Mouse (Mus musculus) heart, adult 2 months (tissue): ENCODE measurements around the gene Pold1. TPM values are rescaled to one million over a fixed set of nuclear protein-coding genes. Genes with fewer than 3 reads are reported as not detected.

Experiments
- DNase-seq, 2 experiments: peaks; one replicate each; pipeline ENCODE4 v3.0.0; 2021
- H3K27ac ChIP-seq: fragments of 200-600 bp; 2 replicates; pipeline ENCODE4 v1.8.1; 2022
- H3K27me3 ChIP-seq: fragments of 200-500 bp; 2 replicates; pipeline ENCODE4 v1.6.1; 2012; ENCODE audit warnings: mild to moderate bottlenecking, low read length, inconsistent platforms, mixed read lengths; ENCODE audit not compliant: control insufficient read depth, insufficient read depth
- H3K36me3 ChIP-seq: fragments of 200-500 bp; 2 replicates; pipeline ENCODE4 v1.6.1; 2012; ENCODE audit warnings: low read length, inconsistent platforms; ENCODE audit not compliant: control insufficient read depth, insufficient read depth
- H3K4me1 ChIP-seq: fragments of 200-500 bp; 2 replicates; pipeline ENCODE4 v1.6.1; 2011; ENCODE audit warnings: low read length; ENCODE audit not compliant: control insufficient read depth, insufficient read depth
- H3K4me3 ChIP-seq: fragments of 200-600 bp; 2 replicates; pipeline ENCODE4 v1.8.1; 2022
- H3K79me2 ChIP-seq: fragments of 200-500 bp; replicated peaks from 2 replicates; pipeline ENCODE4 v1.6.1; 2012; ENCODE audit warnings: mild to moderate bottlenecking, inconsistent platforms, low read length, moderate library complexity, mixed read lengths; ENCODE audit not compliant: control insufficient read depth, insufficient read depth
- H3K9ac ChIP-seq: fragments of 200-500 bp; 2 replicates; pipeline ENCODE4 v1.6.1; 2012; ENCODE audit warnings: low read depth, mild to moderate bottlenecking, control low read depth, inconsistent platforms, low read length, mixed read lengths
- CTCF ChIP-seq: fragments of 200-600 bp; IDR thresholded peaks from 2 replicates; pipeline ENCODE4 v1.8.1; 2022; ENCODE audit warnings: antibody characterized with exemption, mild to moderate bottlenecking, moderate library complexity
- EP300 ChIP-seq: fragments of 200-500 bp; IDR thresholded peaks from 2 replicates; pipeline ENCODE4 v1.6.1; 2011; ENCODE audit warnings: low read depth, low read length, control low read depth; ENCODE audit not compliant: insufficient read depth
- POLR2A ChIP-seq: fragments of 200-500 bp; IDR thresholded peaks from 2 replicates; pipeline ENCODE4 v1.6.1; 2011; ENCODE audit warnings: mild to moderate bottlenecking, low read depth, low read length, control low read depth; ENCODE audit not compliant: insufficient read depth
- WGBS: fragments of 180-500 bp; shearing (Covaris S2); methylation state at CpG from one replicate; pipeline ENCODE4 v1.1.7; 2018; 5-methylcytosine and 5-hydroxymethylcytosine counted together
- intact Hi-C: fragments of 180-260 bp; cut with DNase I; formaldehyde crosslinking; loops from one replicate; pipeline ENCODE4 v1.15.1; 2025
- polyA plus RNA-seq: library from polyadenylated mRNA; depleted of rRNA; stranded (reverse); fragments of >200 nt; gene quantifications from 2 replicates; pipeline ENCODE4 v1.2.3, GENCODE M21; 2012
- total RNA-seq, 2 experiments: library from RNA; stranded (reverse); gene quantifications; 2 replicates each; pipeline ENCODE4 v1.2.3; 2021

Pold1 gene
- total and polyA plus RNA-seq, 3 experiments = 10.8 to 15.5 (median 11.7) TPM

GRCm38 (mm10) chr7:44501563-44502115 lies 47.0 kb downstream of the Pold1 start:
- no peaks in the 10 kb centered on the region for H3K4me1 ChIP-seq
- WGBS = 32% methylated on average over 5 of the region's 5 CpGs
- no peak overlapping the region for H3K27ac ChIP-seq
- H3K9ac ChIP-seq = no peak overlapping the region
- H3K4me3 ChIP-seq = no peak overlapping the region
- intact Hi-C loops = loop anchor here (2.0 kb wide), 1 partner anchor 23 kb away; the partner anchor contains the start of gene Mybpc2
- 0 out of 2 replicates have a peak, but pooled peaks cover 2% of the 10 kb centered on the region for H3K27me3 ChIP-seq
- peak; percentile 54 to 70 for DNase-seq
- TF ChIP-seq CTCF = peak; percentile 72
- TF ChIP-seq EP300 = 0 out of 2 replicates have a peak, but pooled peaks have one; percentile 34
- no peak for TF ChIP-seq POLR2A
- no peaks in the 10 kb centered on the region for H3K79me2 ChIP-seq
- no peaks in the 10 kb centered on the region for H3K36me3 ChIP-seq

GRCm38 (mm10) chr7:44500046-44500445 lies 48.6 kb downstream of the Pold1 start:
- Histone ChIP-seq H3K79me2 (no peaks in the 10 kb centered on the region), H3K9ac (no peak overlapping the region), H3K36me3 (no peaks in the 10 kb centered on the region), H3K27ac (no peak overlapping the region), H3K4me1 (peaks cover 6% of the 10 kb centered on the region), H3K27me3 (0 out of 2 replicates have a peak, but pooled peaks cover 2% of the 10 kb centered on the region), H3K4me3 (no peak overlapping the region)
- TF ChIP-seq EP300 = no peak
- no peak for TF ChIP-seq CTCF
- TF ChIP-seq POLR2A = no peak
- intact Hi-C loops = loop anchor here (2.0 kb wide), 1 partner anchor 25 kb away; the partner anchor contains the start of gene Mybpc2
- DNase-seq = no peak
- 38% methylated on average over 20 of the region's 20 CpGs for WGBS

- TF ChIP-seq POLR2A = no peak
- intact Hi-C loops = no loop called here
- H3K36me3 ChIP-seq = no peaks in the 10 kb centered on the region
- peaks cover 6% of the 10 kb centered on the region for H3K4me1 ChIP-seq
- no peak overlapping the region for H3K9ac ChIP-seq
- WGBS = 62% methylated on average over 1 of the region's 1 CpGs
- no peak overlapping the region for H3K27ac ChIP-seq
- DNase-seq = no peak
- H3K27me3 ChIP-seq = 0 out of 2 replicates have a peak, but pooled peaks cover 2% of the 10 kb centered on the region
- H3K4me3 ChIP-seq = no peak overlapping the region
- H3K79me2 ChIP-seq = peaks cover 2% of the 10 kb centered on the region; the same call in 1 of the 2 replicates
Observed at GRCm38 (mm10) chr7:44498922-44499321, 49.7 kb downstream of the Pold1 start.

GRCm38 (mm10) chr7:44497361-44498055 lies 51.1 kb downstream of the Pold1 start:
- TF ChIP-seq EP300 = no peak
- TF ChIP-seq CTCF = no peak
- TF ChIP-seq POLR2A = no peak
- H3K27me3 ChIP-seq = 0 out of 2 replicates have a peak, but pooled peaks cover 2% of the 10 kb centered on the region
- DNase-seq = no peak
- intact Hi-C loops = loop anchor here (1.0 kb wide), 1 partner anchor 52 kb away; no protein-coding TSS in a partner anchor
- H3K36me3 ChIP-seq = no peaks in the 10 kb centered on the region
- peaks cover 2% of the 10 kb centered on the region; the same call in 1 of the 2 replicates for H3K79me2 ChIP-seq
- 87% methylated on average over 10 of the region's 10 CpGs for WGBS
- H3K27ac ChIP-seq = no peak overlapping the region
- H3K4me3 ChIP-seq = no peak overlapping the region
- peaks cover 6% of the 10 kb centered on the region for H3K4me1 ChIP-seq
- H3K9ac ChIP-seq = no peak overlapping the region

- Histone ChIP-seq H3K27ac (peak overlapping the region; percentile 96), H3K79me2 (peaks cover 2% of the 10 kb centered on the region; the same call in 1 of the 2 replicates), H3K4me3 (peak overlapping the region; percentile 98), H3K36me3 (no peaks in the 10 kb centered on the region), H3K27me3 (0 out of 2 replicates have a peak, but pooled peaks cover 2% of the 10 kb centered on the region), H3K9ac (peak overlapping the region; percentile 42), H3K4me1 (peaks cover 6% of the 10 kb centered on the region)
- TF ChIP-seq CTCF = peak; percentile 7; the same call in 1 of the 2 replicates
- TF ChIP-seq EP300 = no peak
- TF ChIP-seq POLR2A = no peak
- DNase-seq = no peak
- WGBS = 3% methylated on average over 26 of the region's 26 CpGs
- intact Hi-C loops = loop anchor here (1.0 kb wide), 2 partner anchors 28 to 53 kb away; no protein-coding TSS in a partner anchor
Observed at GRCm38 (mm10) chr7:44496771-44497109, 51.9 kb downstream of the Pold1 start.
